Mouse (Mus musculus) forebrain, embryonic 12.5 days (tissue): ENCODE measurements around the gene Mbnl2. TPM values are rescaled to one million over a fixed set of nuclear protein-coding genes. Genes with fewer than 3 reads are reported as not detected.
A peak's percentile ranks its signal among the peaks of the same experiment; 100 is the strongest.

ENCODE experiments used
- ATAC-seq: fragments of 200-750 bp; cut with Nextera tagmentation; 2 replicates; pipeline ENCODE4 v1.8.0; 2017; ENCODE audit warnings: moderate TSS enrichment; ENCODE audit not compliant: low FRiP score
- H3K27ac ChIP-seq: fragments of 300-500 bp; sonication (generic); 2 replicates; pipeline ENCODE4 v1.5.1; 2016; ENCODE audit warnings: mild to moderate bottlenecking
- H3K27me3 ChIP-seq: fragments of 300-500 bp; sonication (generic); 2 replicates; pipeline ENCODE4 v1.6.1; 2016; ENCODE audit warnings: mild to moderate bottlenecking
- H3K36me3 ChIP-seq: fragments of 300-500 bp; sonication (generic); replicated peaks from 2 replicates; pipeline ENCODE4 v1.6.1; 2016; ENCODE audit warnings: mild to moderate bottlenecking
- H3K4me1 ChIP-seq: fragments of 300-500 bp; sonication (generic); 2 replicates; pipeline ENCODE4 v1.6.1; 2016
- H3K4me2 ChIP-seq: fragments of 300-500 bp; sonication (generic); 2 replicates; pipeline ENCODE4 v1.6.1; 2016; ENCODE audit warnings: mild to moderate bottlenecking, moderate library complexity
- H3K4me3 ChIP-seq: fragments of 300-500 bp; sonication (generic); replicated peaks from 2 replicates; pipeline ENCODE4 v1.5.1; 2016; ENCODE audit warnings: mild to moderate bottlenecking
- H3K9ac ChIP-seq: fragments of 300-500 bp; sonication (generic); 2 replicates; pipeline ENCODE4 v1.6.1; 2016; ENCODE audit warnings: mild to moderate bottlenecking
- H3K9me3 ChIP-seq: fragments of 300-500 bp; sonication (generic); 2 replicates; pipeline ENCODE4 v1.6.1; 2016
- WGBS: fragments of 180-500 bp; shearing (Covaris S2); methylation state at CpG from one replicate; pipeline ENCODE4 v1.1.7; 2016; 5-methylcytosine and 5-hydroxymethylcytosine counted together
- polyA plus RNA-seq: library from polyadenylated mRNA; unstranded; fragments of >200 nt; fragmentation: Nextera tagmentation; extraction: Ambion mirVana; gene quantifications from 2 replicates; pipeline ENCODE4 v1.2.1, GENCODE M21; 2016

Gene Mbnl2
- polyA plus RNA-seq, 1 experiment from 2014 or later: 32.5 TPM

DNA sequence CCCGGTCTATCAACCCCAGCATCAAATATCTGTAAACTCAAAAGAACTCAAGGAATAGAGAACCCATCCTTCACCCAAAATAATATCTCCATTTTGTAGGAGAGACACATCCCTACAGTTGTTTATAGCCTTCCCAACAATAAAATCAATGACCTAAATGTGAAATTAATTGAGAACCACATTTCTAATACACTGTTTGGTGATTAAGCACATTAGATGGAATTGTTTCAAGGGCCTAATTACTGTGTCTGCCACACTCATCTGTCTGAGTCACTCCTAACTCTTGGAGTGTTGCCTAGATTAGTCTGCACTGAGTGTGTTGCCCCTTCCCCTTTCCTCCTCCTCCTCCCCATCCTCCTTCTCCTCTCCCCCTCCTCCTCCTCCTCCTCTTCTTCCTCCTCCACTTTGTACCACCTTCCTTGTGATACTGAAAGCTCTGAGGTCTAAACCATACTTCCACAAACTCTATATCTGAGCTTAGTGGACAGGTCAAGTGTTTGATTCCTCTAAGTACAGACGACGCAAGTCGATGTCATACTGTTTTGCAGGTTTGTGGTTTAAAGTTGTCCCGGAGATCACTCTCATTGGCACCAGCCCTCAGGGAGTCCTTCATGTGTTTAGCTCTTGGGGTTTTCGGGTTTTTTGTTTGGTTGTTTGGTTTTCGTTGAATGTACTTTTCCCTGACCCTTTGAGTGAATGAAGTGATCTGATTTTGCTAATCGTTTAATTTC is 48.8 kb downstream of the Mbnl2 start:
- H3K9ac ChIP-seq: no peak overlapping the region
- WGBS: 93% methylated on average over 8 of the region's 8 CpGs
- no peak overlapping the region for H3K4me3 ChIP-seq

GRCm38 (mm10) chr14:120324883-120325480 is 49.5 kb downstream of the Mbnl2 start:
- H3K27ac ChIP-seq: no peak overlapping the region
- H3K36me3 ChIP-seq: no peaks in the 10 kb centered on the region; the same call in 1 of the 2 replicates
- no peak overlapping the region for H3K4me2 ChIP-seq
- ATAC-seq: no peak
- H3K9ac ChIP-seq: no peak overlapping the region
- H3K4me1 ChIP-seq: no peaks in the 10 kb centered on the region
- no peaks in the 10 kb centered on the region for H3K9me3 ChIP-seq
- H3K4me3 ChIP-seq: no peak overlapping the region
- H3K27me3 ChIP-seq: no peaks in the 10 kb centered on the region
- WGBS: 91% methylated on average over 19 of the region's 19 CpGs

More for the DNA sequence above, 48.8 kb downstream of the Mbnl2 start:
- H3K36me3 ChIP-seq: no peaks in the 10 kb centered on the region; the same call in 1 of the 2 replicates
- ATAC-seq: no peak
- H3K9me3 ChIP-seq: no peaks in the 10 kb centered on the region
- no peaks in the 10 kb centered on the region for H3K27me3 ChIP-seq
- H3K4me1 ChIP-seq: no peaks in the 10 kb centered on the region
- no peak overlapping the region for H3K27ac ChIP-seq
- H3K4me2 ChIP-seq: no peak overlapping the region

GRCm38 (mm10) chr14:120325673-120326072 is 50.2 kb downstream of the Mbnl2 start:
- 92% methylated on average over 5 of the region's 5 CpGs for WGBS
- ATAC-seq: no peak
- no peaks in the 10 kb centered on the region for H3K9me3 ChIP-seq
- no peaks in the 10 kb centered on the region; the same call in 1 of the 2 replicates for H3K36me3 ChIP-seq
- H3K9ac ChIP-seq: no peak overlapping the region
- H3K27me3 ChIP-seq: no peaks in the 10 kb centered on the region
- no peak overlapping the region for H3K4me2 ChIP-seq
- peaks cover 4% of the 10 kb centered on the region for H3K4me1 ChIP-seq
- H3K4me3 ChIP-seq: no peak overlapping the region
- H3K27ac ChIP-seq: no peak overlapping the region

GRCm38 (mm10) chr14:120330454-120330853 is 55.0 kb downstream of the Mbnl2 start:
- H3K27ac ChIP-seq: no peak overlapping the region

GRCm38 (mm10) chr14:120330881-120331514 is 55.5 kb downstream of the Mbnl2 start:
- 89% methylated on average over 13 of the region's 13 CpGs for WGBS
- ATAC-seq: no peak
- Histone ChIP-seq H3K4me1 (peaks cover 15% of the 10 kb centered on the region), H3K9ac (no peak overlapping the region), H3K27ac (no peak overlapping the region), H3K27me3 (no peaks in the 10 kb centered on the region), H3K36me3 (no peaks in the 10 kb centered on the region), H3K9me3 (no peaks in the 10 kb centered on the region), H3K4me3 (no peak overlapping the region), H3K4me2 (no peak overlapping the region)

More at GRCm38 (mm10) chr14:120330454-120330853, 55.0 kb downstream of the Mbnl2 start:
- WGBS: 80% methylated on average over 12 of the region's 12 CpGs
- H3K9me3 ChIP-seq: no peaks in the 10 kb centered on the region
- no peak overlapping the region for H3K9ac ChIP-seq
- no peak overlapping the region for H3K4me2 ChIP-seq
- no peak for ATAC-seq
- H3K4me1 ChIP-seq: peaks cover 13% of the 10 kb centered on the region
- H3K36me3 ChIP-seq: no peaks in the 10 kb centered on the region
- H3K4me3 ChIP-seq: no peak overlapping the region
- H3K27me3 ChIP-seq: no peaks in the 10 kb centered on the region

- H3K9ac ChIP-seq: no peak overlapping the region
- peaks cover 36% of the 10 kb centered on the region for H3K4me1 ChIP-seq
- H3K4me3 ChIP-seq: no peak overlapping the region
- no peak overlapping the region for H3K4me2 ChIP-seq
- no peak for ATAC-seq
- H3K9me3 ChIP-seq: no peaks in the 10 kb centered on the region
- no peaks in the 10 kb centered on the region for H3K27me3 ChIP-seq
- no peaks in the 10 kb centered on the region for H3K36me3 ChIP-seq
- WGBS: 88% methylated on average over 15 of the region's 15 CpGs
- no peak overlapping the region for H3K27ac ChIP-seq
These were observed 58.2 kb downstream of the Mbnl2 start for GRCm38 (mm10) chr14:120333465-120334243.

- Histone ChIP-seq H3K4me1 (peaks cover 33% of the 10 kb centered on the region), H3K4me3 (no peak overlapping the region), H3K27ac (no peak overlapping the region), H3K4me2 (no peak overlapping the region), H3K27me3 (no peaks in the 10 kb centered on the region), H3K9ac (no peak overlapping the region), H3K36me3 (no peaks in the 10 kb centered on the region), H3K9me3 (no peaks in the 10 kb centered on the region)
- WGBS: 89% methylated on average over 9 of the region's 9 CpGs
- ATAC-seq: no peak
These were observed 59.9 kb downstream of the Mbnl2 start for GRCm38 (mm10) chr14:120335366-120335765.

DNA sequence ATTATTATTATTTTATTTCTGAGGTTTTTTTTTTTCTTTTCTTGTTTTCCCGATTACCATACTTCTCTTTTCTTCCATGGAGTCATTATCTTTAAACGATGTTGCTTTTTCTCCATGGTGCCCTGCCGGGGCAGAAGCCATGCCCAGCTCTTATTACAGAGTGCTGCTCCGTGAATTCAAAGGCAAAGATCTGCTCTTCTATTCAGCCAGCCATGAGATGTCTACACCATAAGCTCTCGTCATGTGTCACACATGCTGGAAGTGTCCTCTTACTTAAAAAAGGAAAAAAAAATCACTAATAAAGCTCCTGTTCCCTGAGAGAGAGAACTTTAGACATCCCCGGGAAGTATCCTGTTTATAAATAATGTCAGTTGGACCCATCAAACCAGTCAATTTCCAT is 60.4 kb downstream of the Mbnl2 start:
- no peak overlapping the region for H3K4me2 ChIP-seq
- no peak for ATAC-seq
- no peak overlapping the region for H3K27ac ChIP-seq
- peaks cover 30% of the 10 kb centered on the region for H3K4me1 ChIP-seq
- no peaks in the 10 kb centered on the region for H3K27me3 ChIP-seq
- no peak overlapping the region for H3K4me3 ChIP-seq
- no peaks in the 10 kb centered on the region for H3K9me3 ChIP-seq
- no peaks in the 10 kb centered on the region for H3K36me3 ChIP-seq
- H3K9ac ChIP-seq: no peak overlapping the region
- 62% methylated on average over 6 of the region's 6 CpGs for WGBS

GRCm38 (mm10) chr14:120336380-120336779 is 60.9 kb downstream of the Mbnl2 start:
- ATAC-seq: 0 out of 2 replicates have a peak, but pooled peaks have one; percentile 23
- no peak overlapping the region for H3K27ac ChIP-seq

DNA sequence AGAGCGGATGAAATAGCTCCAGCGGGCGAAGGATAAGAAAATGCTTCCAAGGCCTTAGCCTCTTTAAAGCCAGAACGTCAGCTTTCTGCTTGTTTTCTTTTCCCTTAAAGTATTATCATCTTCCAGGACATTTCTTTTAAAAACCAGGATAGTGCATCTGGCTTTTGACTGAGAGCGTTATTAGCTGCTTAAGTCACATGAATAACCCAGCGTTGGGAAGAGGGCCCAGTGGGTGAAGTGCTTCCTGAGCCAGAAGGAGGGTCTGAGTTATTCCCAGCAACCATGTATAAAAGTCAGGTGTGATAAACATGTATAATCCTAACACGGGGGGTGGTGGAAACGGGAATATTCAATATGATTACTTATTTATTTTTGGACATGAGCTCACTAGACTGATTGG is 61.4 kb downstream of the Mbnl2 start:
- H3K27me3 ChIP-seq: no peaks in the 10 kb centered on the region
- H3K4me3 ChIP-seq: no peak overlapping the region
- no peaks in the 10 kb centered on the region for H3K36me3 ChIP-seq
- H3K9me3 ChIP-seq: no peaks in the 10 kb centered on the region
- WGBS: 70% methylated on average over 8 of the region's 8 CpGs
- no peak overlapping the region for H3K27ac ChIP-seq
- H3K9ac ChIP-seq: no peak overlapping the region
- H3K4me1 ChIP-seq: peaks cover 30% of the 10 kb centered on the region
- no peak overlapping the region for H3K4me2 ChIP-seq
- no peak for ATAC-seq

More at GRCm38 (mm10) chr14:120336380-120336779, 60.9 kb downstream of the Mbnl2 start:
- Histone ChIP-seq H3K36me3 (no peaks in the 10 kb centered on the region), H3K9me3 (no peaks in the 10 kb centered on the region), H3K9ac (no peak overlapping the region), H3K4me3 (no peak overlapping the region), H3K4me1 (peaks cover 30% of the 10 kb centered on the region), H3K4me2 (no peak overlapping the region), H3K27me3 (no peaks in the 10 kb centered on the region)
- WGBS: 35% methylated on average over 7 of the region's 7 CpGs

DNA sequence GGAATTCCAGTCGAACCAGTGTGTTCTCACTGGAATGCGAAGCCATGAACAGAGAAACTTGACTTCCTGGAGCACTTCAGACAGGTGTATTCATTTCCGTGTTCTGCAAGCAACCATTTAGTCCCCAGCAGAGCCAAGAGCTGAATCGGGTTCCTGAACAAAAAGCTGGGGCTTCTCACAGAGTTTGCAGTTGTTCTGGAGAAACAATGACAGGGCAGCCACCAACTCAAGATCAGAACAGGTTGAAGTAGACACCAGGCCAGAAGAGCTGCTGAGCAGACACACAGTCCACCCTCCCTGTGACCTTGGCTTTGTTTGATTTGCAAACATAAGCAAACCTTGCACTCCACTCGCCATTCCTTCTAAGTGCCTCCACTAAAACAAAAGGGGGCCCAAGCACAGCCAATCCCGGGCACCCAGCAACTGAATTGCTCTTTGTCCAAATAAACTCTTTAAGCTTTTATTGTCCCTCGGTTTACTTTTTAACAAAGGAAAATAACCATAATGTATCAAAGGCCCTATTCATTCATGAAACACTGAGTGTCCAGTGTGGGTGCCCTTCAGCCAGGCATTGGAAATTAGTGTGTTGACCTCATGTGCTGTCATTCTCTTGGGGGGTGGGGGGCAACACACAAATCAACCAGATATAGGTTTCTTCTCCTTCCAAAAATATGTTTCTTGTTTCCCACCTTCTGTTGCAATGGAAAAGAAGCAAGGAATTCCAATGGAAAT is 62.4 kb downstream of the Mbnl2 start:
- 32% methylated on average over 7 of the region's 7 CpGs for WGBS
- H3K4me1 ChIP-seq: peaks cover 25% of the 10 kb centered on the region
- no peak overlapping the region for H3K27ac ChIP-seq
- no peak overlapping the region for H3K4me3 ChIP-seq
- H3K9ac ChIP-seq: no peak overlapping the region
- H3K27me3 ChIP-seq: no peaks in the 10 kb centered on the region
- no peak for ATAC-seq
- no peak overlapping the region; the same call in 1 of the 2 replicates for H3K4me2 ChIP-seq
- no peaks in the 10 kb centered on the region for H3K36me3 ChIP-seq
- H3K9me3 ChIP-seq: no peaks in the 10 kb centered on the region
